Mouse (Mus musculus) cerebellum, adult 2 months (tissue): ENCODE results near the gene Armcx5.

ENCODE experiments used
- CTCF ChIP-seq: fragments of 200-500 bp; IDR thresholded peaks from 2 replicates; pipeline ENCODE4 v1.5.1; 2011; ENCODE audit warnings: low read depth, mild to moderate bottlenecking, control low read depth, low read length, moderate library complexity, borderline replicate concordance; ENCODE audit not compliant: insufficient read depth
- POLR2A ChIP-seq: fragments of 200-500 bp; IDR thresholded peaks from 2 replicates; pipeline ENCODE4 v1.6.1; 2011; ENCODE audit warnings: low read length, control low read depth, borderline replicate concordance; ENCODE audit not compliant: insufficient read depth

GRCm38 (mm10) chrX:135742304-135743055 is at the start of gene Armcx5, which contains the start of gene Gprasp1:
- TF ChIP-seq CTCF (no peak), POLR2A (peak; percentile 62; the same call in 1 of the 2 replicates)
